Mouse (Mus musculus) gastrocnemius, postnatal 4 days (tissue): ENCODE results near the gene Cdh13. TPM values are rescaled to one million over a fixed set of nuclear protein-coding genes. Genes with fewer than 3 reads are reported as not detected.
"Not testable (repeated sequence)": the region's sequence is repeated elsewhere in the genome, so short reads cannot be mapped to it uniquely, and the experiment has no call there.

ENCODE experiments used
- DNase-seq, 2 experiments: peaks; one replicate each; pipeline ENCODE4 v3.0.0; 2021 to 2022; ENCODE audit warnings: low spot score in 2 of 2, mixed read lengths in 2 of 2
- total RNA-seq, 2 experiments: library from RNA; stranded (reverse); gene quantifications; 2 replicates each; pipeline ENCODE4 v1.2.3; 2021

The Cdh13 gene
- total RNA-seq, 2 experiments from 2014 or later = 136 to 141 TPM

- DNase-seq = no peak
Observed at GRCm38 (mm10) chr8:119343606-119344005, 1060.1 kb downstream of the Cdh13 start.

GRCm38 (mm10) chr8:119344190-119344856 lies 1060.8 kb downstream of the Cdh13 start, which contains the start of gene Hsbp1:
Gene Hsbp1, plus strand, starts transcription at chr8:119344488.
- peak; percentile 86 to 96 for DNase-seq

- no peak for DNase-seq
Observed at GRCm38 (mm10) chr8:119345029-119345682, 1061.6 kb downstream of the Cdh13 start.

GRCm38 (mm10) chr8:119345683-119346075 lies 1062.1 kb downstream of the Cdh13 start:
- no peak for DNase-seq

GRCm38 (mm10) chr8:119351647-119352046 lies 1068.1 kb downstream of the Cdh13 start:
- DNase-seq = no peak

- DNase-seq = no peak
Observed at GRCm38 (mm10) chr8:119352977-119353658, 1069.6 kb downstream of the Cdh13 start.

GRCm38 (mm10) chr8:119353659-119354023 lies 1070.1 kb downstream of the Cdh13 start:
- DNase-seq = no peak

GRCm38 (mm10) chr8:119356631-119357030 lies 1073.1 kb downstream of the Cdh13 start:
- DNase-seq = not testable (repeated sequence)

- no peak for DNase-seq
Observed at GRCm38 (mm10) chr8:119358175-119358574, 1074.6 kb downstream of the Cdh13 start.

- peak; percentile 46 to 68 for DNase-seq
Observed at GRCm38 (mm10) chr8:119358836-119359235, 1075.3 kb downstream of the Cdh13 start.

GRCm38 (mm10) chr8:119360686-119361295 lies 1077.3 kb downstream of the Cdh13 start:
- DNase-seq = no peak
